Mouse (Mus musculus): ENCODE measurements around the gene Six4. TPM values are rescaled to one million over a fixed set of nuclear protein-coding genes. Genes with fewer than 3 reads are reported as not detected.
"Not testable (repeated sequence)": the region's sequence is repeated elsewhere in the genome, so short reads cannot be mapped to it uniquely, and the experiment has no call there.

Six4 gene
- polyA plus RNA-seq, 1 experiment from 2014 or later = 13.5 TPM

GRCm38 (mm10) chr12:73111561-73112325 lies 1.5 kb downstream of the Six4 start:
- Histone ChIP-seq H3K27ac (peak overlapping the region; percentile 97), H3K9me3 (no peaks in the 10 kb centered on the region), H3K36me3 (peaks cover 19% of the 10 kb centered on the region; the same call in 1 of the 2 replicates), H3K4me3 (peak overlapping the region; percentile 88), H3K9ac (peak overlapping the region; percentile 84), H3K4me2 (replicated peaks) (peak overlapping the region; percentile 93), H3K4me1 (peaks cover 28% of the 10 kb centered on the region), H3K27me3 (no peaks in the 10 kb centered on the region)
- WGBS = under 1% methylated on average over 43 of the region's 44 CpGs
- no peak for ATAC-seq (ENCODE audit: insufficient number of reproducible peaks, insufficient read depth, low FRiP score, low TSS enrichment)

- Histone ChIP-seq H3K9me3 (no peaks in the 10 kb centered on the region), H3K27me3 (no peaks in the 10 kb centered on the region), H3K9ac (peak overlapping the region; percentile 84), H3K4me2 (replicated peaks) (peak overlapping the region; percentile 93), H3K4me3 (peak overlapping the region; percentile 88), H3K4me1 (peaks cover 28% of the 10 kb centered on the region), H3K27ac (peak overlapping the region; percentile 97), H3K36me3 (peaks cover 25% of the 10 kb centered on the region)
- WGBS = 2% methylated on average over 23 of the region's 23 CpGs
- ATAC-seq (ENCODE audit: insufficient number of reproducible peaks, insufficient read depth, low FRiP score, low TSS enrichment) = peak; percentile 55; the same call in 1 of the 2 replicates
Observed at GRCm38 (mm10) chr12:73110431-73111111, 2.7 kb downstream of the Six4 start.

- no peak overlapping the region for H3K27ac ChIP-seq
- H3K36me3 ChIP-seq = peaks cover 44% of the 10 kb centered on the region
- WGBS = 38% methylated on average over 2 of the region's 2 CpGs
- H3K27me3 ChIP-seq = no peaks in the 10 kb centered on the region
- H3K9me3 ChIP-seq = peaks cover 8% of the 10 kb centered on the region; the same call in 1 of the 2 replicates
- H3K9ac ChIP-seq = no peak overlapping the region
- no peak for ATAC-seq (ENCODE audit: insufficient number of reproducible peaks, insufficient read depth, low FRiP score, low TSS enrichment)
- peaks cover 29% of the 10 kb centered on the region for H3K4me1 ChIP-seq
- H3K4me2 ChIP-seq (replicated peaks) = no peak overlapping the region
- H3K4me3 ChIP-seq = no peak overlapping the region
Observed at GRCm38 (mm10) chr12:73107821-73108220, 5.4 kb downstream of the Six4 start.

GRCm38 (mm10) chr12:73103713-73104112 lies 9.5 kb downstream of the Six4 start:
- H3K4me2 ChIP-seq (replicated peaks) = no peak overlapping the region
- H3K4me3 ChIP-seq = no peak overlapping the region
- 59% methylated on average over 12 of the region's 12 CpGs for WGBS
- H3K9ac ChIP-seq = no peak overlapping the region
- no peaks in the 10 kb centered on the region for H3K27me3 ChIP-seq
- H3K27ac ChIP-seq = no peak overlapping the region
- peaks cover 8% of the 10 kb centered on the region; the same call in 1 of the 2 replicates for H3K9me3 ChIP-seq
- H3K4me1 ChIP-seq = peaks cover 9% of the 10 kb centered on the region; the same call in 1 of the 2 replicates
- H3K36me3 ChIP-seq = peaks cover 58% of the 10 kb centered on the region
- 0 out of 2 replicates have a peak, but pooled peaks have one; percentile 47 for ATAC-seq (ENCODE audit: insufficient number of reproducible peaks, insufficient read depth, low FRiP score, low TSS enrichment)

- peaks cover 5% of the 10 kb centered on the region; the same call in 1 of the 2 replicates for H3K9me3 ChIP-seq
- H3K4me3 ChIP-seq = no peak overlapping the region
- H3K4me1 ChIP-seq = no peaks in the 10 kb centered on the region
- H3K36me3 ChIP-seq = peaks cover 26% of the 10 kb centered on the region
- H3K27me3 ChIP-seq = no peaks in the 10 kb centered on the region
- no peak overlapping the region for H3K27ac ChIP-seq
- 74% methylated on average over 4 of the region's 4 CpGs for WGBS
- ATAC-seq (ENCODE audit: insufficient number of reproducible peaks, insufficient read depth, low FRiP score, low TSS enrichment) = no peak
- H3K9ac ChIP-seq = no peak overlapping the region
- H3K4me2 ChIP-seq (replicated peaks) = no peak overlapping the region
Observed at GRCm38 (mm10) chr12:73098593-73098992, 14.7 kb downstream of the Six4 start.

GRCm38 (mm10) chr12:73096177-73096576 lies 17.1 kb downstream of the Six4 start:
- H3K4me3 ChIP-seq; H3K4me1 ChIP-seq; H3K36me3 ChIP-seq; H3K4me2 ChIP-seq (replicated peaks); H3K27me3 ChIP-seq; H3K9me3 ChIP-seq; ATAC-seq (ENCODE audit: insufficient number of reproducible peaks, insufficient read depth, low FRiP score, low TSS enrichment); H3K9ac ChIP-seq; H3K27ac ChIP-seq: not testable (repeated sequence)
- WGBS = 90% methylated on average over 5 of the region's 5 CpGs

GRCm38 (mm10) chr12:73094605-73095004 lies 18.7 kb downstream of the Six4 start:
- no peaks in the 10 kb centered on the region for H3K9me3 ChIP-seq
- no peak overlapping the region for H3K4me3 ChIP-seq
- WGBS = 26% methylated on average over 2 of the region's 2 CpGs
- no peak overlapping the region for H3K4me2 ChIP-seq (replicated peaks)
- H3K9ac ChIP-seq = no peak overlapping the region
- no peaks in the 10 kb centered on the region for H3K4me1 ChIP-seq
- no peak for ATAC-seq (ENCODE audit: insufficient number of reproducible peaks, insufficient read depth, low FRiP score, low TSS enrichment)
- H3K27ac ChIP-seq = no peak overlapping the region
- no peaks in the 10 kb centered on the region for H3K36me3 ChIP-seq
- no peaks in the 10 kb centered on the region for H3K27me3 ChIP-seq

GRCm38 (mm10) chr12:73094189-73094588 lies 19.1 kb downstream of the Six4 start:
- no peak overlapping the region for H3K4me3 ChIP-seq
- 62% methylated on average over 2 of the region's 2 CpGs for WGBS
- H3K9ac ChIP-seq = no peak overlapping the region
- no peaks in the 10 kb centered on the region for H3K9me3 ChIP-seq
- H3K36me3 ChIP-seq = no peaks in the 10 kb centered on the region
- H3K27ac ChIP-seq = no peak overlapping the region
- no peaks in the 10 kb centered on the region for H3K27me3 ChIP-seq
- no peak for ATAC-seq (ENCODE audit: insufficient number of reproducible peaks, insufficient read depth, low FRiP score, low TSS enrichment)
- no peak overlapping the region for H3K4me2 ChIP-seq (replicated peaks)
- no peaks in the 10 kb centered on the region for H3K4me1 ChIP-seq

GRCm38 (mm10) chr12:73090672-73091335 lies 22.5 kb downstream of the Six4 start:
- no peak for ATAC-seq (ENCODE audit: insufficient number of reproducible peaks, insufficient read depth, low FRiP score, low TSS enrichment)
- no peak overlapping the region for H3K27ac ChIP-seq
- WGBS = 73% methylated on average over 7 of the region's 7 CpGs

GRCm38 (mm10) chr12:73088911-73089310 lies 24.3 kb downstream of the Six4 start:
- Histone ChIP-seq H3K36me3 (no peaks in the 10 kb centered on the region), H3K4me2 (replicated peaks) (no peak overlapping the region), H3K27me3 (no peaks in the 10 kb centered on the region), H3K4me3 (no peak overlapping the region), H3K9me3 (no peaks in the 10 kb centered on the region), H3K27ac (no peak overlapping the region), H3K4me1 (no peaks in the 10 kb centered on the region), H3K9ac (no peak overlapping the region)
- ATAC-seq (ENCODE audit: insufficient number of reproducible peaks, insufficient read depth, low FRiP score, low TSS enrichment) = no peak
- 66% methylated on average over 5 of the region's 5 CpGs for WGBS

More at GRCm38 (mm10) chr12:73090672-73091335, 22.5 kb downstream of the Six4 start:
- H3K4me3 ChIP-seq = no peak overlapping the region
- H3K9me3 ChIP-seq = no peaks in the 10 kb centered on the region
- H3K36me3 ChIP-seq = no peaks in the 10 kb centered on the region
- H3K9ac ChIP-seq = no peak overlapping the region
- no peaks in the 10 kb centered on the region for H3K27me3 ChIP-seq
- no peaks in the 10 kb centered on the region for H3K4me1 ChIP-seq
- H3K4me2 ChIP-seq (replicated peaks) = no peak overlapping the region

- Histone ChIP-seq H3K4me3 (no peak overlapping the region), H3K9ac (no peak overlapping the region), H3K9me3 (no peaks in the 10 kb centered on the region), H3K27me3 (no peaks in the 10 kb centered on the region), H3K4me1 (no peaks in the 10 kb centered on the region), H3K4me2 (replicated peaks) (no peak overlapping the region), H3K27ac (no peak overlapping the region), H3K36me3 (no peaks in the 10 kb centered on the region)
- WGBS = 61% methylated on average over 5 of the region's 5 CpGs
- no peak for ATAC-seq (ENCODE audit: insufficient number of reproducible peaks, insufficient read depth, low FRiP score, low TSS enrichment)
Observed at GRCm38 (mm10) chr12:73088500-73088899, 24.8 kb downstream of the Six4 start.
